ENCODE assay signal across 10 mouse cellular contexts in the genomic region with DNA sequence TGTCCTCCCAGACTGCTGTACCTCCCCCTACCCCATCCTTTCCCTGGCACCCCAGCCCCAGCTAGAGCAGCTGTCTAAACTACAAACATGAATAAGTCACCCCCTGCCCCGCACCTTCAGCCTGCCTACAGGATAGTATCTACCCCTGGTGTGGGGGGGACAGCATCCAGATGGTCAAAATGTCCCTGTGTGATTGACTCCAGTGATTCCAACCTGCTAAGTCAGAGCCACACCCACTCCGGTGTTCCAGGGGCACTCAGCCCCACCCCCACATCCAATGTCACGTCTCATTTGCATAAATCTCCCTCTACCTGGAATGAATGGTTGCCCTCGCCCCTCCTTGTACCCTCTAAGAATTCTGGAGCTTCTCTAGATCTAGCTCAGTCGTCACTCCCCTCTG. TPM values are rescaled to one million over a fixed set of nuclear protein-coding genes. Genes with fewer than 3 reads are reported as not detected.
DNase-seq lines count a peak whose midpoint lies in the region; ATAC-seq lines count a peak whose summit lies in the region.
"Had no signal": no experiment of that assay in that cellular context is flagged by ENCODE, and none has a peak within 500 bp of the region (broad histone marks: within the 10 kb centered on the region; RNA-seq: fewer than 3 reads in every experiment).

No protein-coding gene starts in this region.

- 16% methylated on average over 5 of the region's 5 CpGs for WGBS in kidney, embryonic 16.5 days
- WGBS in intestine, embryonic 14.5 days: 29% methylated on average over 5 of the region's 5 CpGs

- no peak overlapping the region for H3K27ac ChIP-seq in kidney, embryonic 16.5 days (ENCODE audit: low read length)
- no peak overlapping the region for H3K27ac ChIP-seq in intestine, embryonic 14.5 days (ENCODE audit: low read depth)
- H3K27ac ChIP-seq: limb, embryonic 13.5 days had no signal

- H3K9ac ChIP-seq in kidney, embryonic 16.5 days (replicated peaks; ENCODE audit: low read length): no peak overlapping the region
- H3K9ac ChIP-seq in intestine, embryonic 14.5 days (ENCODE audit: low read length): no peak overlapping the region
- H3K9ac ChIP-seq: limb, embryonic 13.5 days had no signal

- no peak for ATAC-seq in kidney, embryonic 16.5 days (ENCODE audit: low FRiP score, low TSS enrichment)
- no peak; the same call in 1 of the 2 replicates for ATAC-seq in intestine, embryonic 14.5 days (replicated peaks; ENCODE audit: low FRiP score, low TSS enrichment, low read depth)
- ATAC-seq in activated CD4-positive, CD25-positive, alpha-beta regulatory T cell, adult 4 months: no peak

- no peaks in the 10 kb centered on the region for H3K27me3 ChIP-seq in kidney, embryonic 16.5 days (ENCODE audit: insufficient read depth, low read length)
- H3K27me3 ChIP-seq in intestine, embryonic 14.5 days (replicated peaks; ENCODE audit: control insufficient read depth, insufficient read depth, low read length): no peaks in the 10 kb centered on the region

- no peak overlapping the region for H3K4me3 ChIP-seq in kidney, embryonic 16.5 days (ENCODE audit: low read length)
- no peak overlapping the region for H3K4me3 ChIP-seq in intestine, embryonic 14.5 days (ENCODE audit: low read depth, low read length)
- H3K4me3 ChIP-seq: limb, embryonic 13.5 days had no signal

- no peaks in the 10 kb centered on the region for H3K36me3 ChIP-seq in kidney, embryonic 16.5 days (ENCODE audit: insufficient read depth, low read length)
- no peaks in the 10 kb centered on the region for H3K36me3 ChIP-seq in intestine, embryonic 14.5 days (ENCODE audit: control insufficient read depth, insufficient read depth, low read length)
- H3K36me3 ChIP-seq: limb, embryonic 13.5 days had no signal

- peak overlapping the region; percentile 1; the same call in 1 of the 2 replicates for H3K4me2 ChIP-seq in kidney, embryonic 16.5 days (replicated peaks; ENCODE audit: low read depth, low read length)
- peak overlapping the region; percentile 14; the same call in 1 of the 2 replicates for H3K4me2 ChIP-seq in intestine, embryonic 14.5 days (ENCODE audit: low read length)
- H3K4me2 ChIP-seq: limb, embryonic 13.5 days had no signal

- DNase-seq in cerebellum, adult 11-12 months: peak; percentile 70
- no peak for DNase-seq in cerebellum, adult 8-10 months
- DNase-seq in kidney, postnatal 4 days: no peak
- DNase-seq in ZHBTc4 (ENCODE audit: low read depth, low spot score): peak; percentile 45
- no peak for DNase-seq in intestine, embryonic 14.5 days (ENCODE audit: low spot score)
- DNase-seq in right cerebral cortex, postnatal 4 days: no peak
- DNase-seq: kidney, adult 8-10 months had no signal

- 0 out of 2 replicates have a peak, but pooled peaks cover 3% of the 10 kb centered on the region for H3K4me1 ChIP-seq in kidney, embryonic 16.5 days (ENCODE audit: insufficient read depth, low read length)
- 0 out of 2 replicates have a peak, but pooled peaks cover 3% of the 10 kb centered on the region for H3K4me1 ChIP-seq in intestine, embryonic 14.5 days (replicated peaks; ENCODE audit: control insufficient read depth, insufficient read depth, low read length)

- no peaks in the 10 kb centered on the region for H3K9me3 ChIP-seq in kidney, embryonic 16.5 days (ENCODE audit: low read length)
- no peaks in the 10 kb centered on the region for H3K9me3 ChIP-seq in intestine, embryonic 14.5 days (ENCODE audit: control insufficient read depth, low read length)
- H3K9me3 ChIP-seq: limb, embryonic 13.5 days had no signal

RNA-seq across cellular contexts. Expression of a gene that starts 13.4 kb away (rescaled TPM):
- polyA plus RNA-seq in kidney, embryonic 16.5 days (2015; fragmentation: Nextera tagmentation; extraction: Ambion mirVana): 5.8 and 6.0 TPM in 2 replicates
- polyA plus RNA-seq in intestine, embryonic 14.5 days (2014; fragmentation: Nextera tagmentation; extraction: Ambion mirVana): 5.6 and 6.7 TPM in 2 replicates
- polyA plus RNA-seq in activated CD4-positive, CD25-positive, alpha-beta regulatory T cell, adult 4 months (2017; shearing (Covaris generic)): not detected

Comparison
In these comparisons a context has a peak if more than half of its experiments do, and no peak if none do; other contexts are left out.
1. DNase-seq: peak in cerebellum, adult 11-12 months (single experiment) and ZHBTc4 (single experiment); none in cerebellum, adult 8-10 months (single experiment), kidney, postnatal 4 days (0 of 2), intestine, embryonic 14.5 days (single experiment) and right cerebral cortex, postnatal 4 days (single experiment).